Mouse (Mus musculus) embryonic facial prominence, embryonic 11.5 days (tissue): ENCODE results near the gene Myg1. TPM values are rescaled to one million over a fixed set of nuclear protein-coding genes. Genes with fewer than 3 reads are reported as not detected.

Source experiments
- ATAC-seq: fragments of 200-750 bp; cut with Nextera tagmentation; replicated peaks from 2 replicates; pipeline ENCODE4 v1.8.0; 2017; ENCODE audit warnings: low read depth; ENCODE audit not compliant: insufficient number of reproducible peaks, low FRiP score, low TSS enrichment
- DNase-seq: peaks from one replicate; pipeline ENCODE4 v3.0.0-alpha.2; 2015; ENCODE audit warnings: low spot score
- H3K27ac ChIP-seq: fragments of 300-500 bp; sonication (generic); replicated peaks from 2 replicates; pipeline ENCODE4 v1.5.1; 2014; ENCODE audit warnings: mild to moderate bottlenecking, low read depth, low read length, control low read depth
- H3K27me3 ChIP-seq: fragments of 300-500 bp; sonication (generic); 2 replicates; pipeline ENCODE4 v1.6.1; 2014; ENCODE audit warnings: mild to moderate bottlenecking, low read length, moderate library complexity, mixed read lengths; ENCODE audit not compliant: control insufficient read depth, insufficient read depth
- H3K36me3 ChIP-seq: fragments of 300-500 bp; sonication (generic); replicated peaks from 2 replicates; pipeline ENCODE4 v1.6.1; 2014; ENCODE audit warnings: low read depth, mild to moderate bottlenecking, low read length, moderate library complexity, mixed read lengths; ENCODE audit not compliant: control insufficient read depth, insufficient read depth
- H3K4me1 ChIP-seq: fragments of 300-500 bp; sonication (generic); 2 replicates; pipeline ENCODE4 v1.6.1; 2014; ENCODE audit warnings: low read length, mixed read lengths; ENCODE audit not compliant: control insufficient read depth, insufficient read depth
- H3K4me2 ChIP-seq: fragments of 300-500 bp; sonication (generic); 2 replicates; pipeline ENCODE4 v1.6.1; 2014; ENCODE audit warnings: low read depth, mild to moderate bottlenecking, control low read depth, low read length, moderate library complexity
- H3K4me3 ChIP-seq: fragments of 300-500 bp; sonication (generic); 2 replicates; pipeline ENCODE4 v1.5.1; 2014; ENCODE audit warnings: low read depth, low read length, control low read depth
- H3K9ac ChIP-seq: fragments of 300-500 bp; sonication (generic); replicated peaks from 2 replicates; pipeline ENCODE4 v1.6.1; 2014; ENCODE audit warnings: mild to moderate bottlenecking, control low read depth, low read length
- H3K9me3 ChIP-seq: fragments of 300-500 bp; sonication (generic); replicated peaks from 2 replicates; pipeline ENCODE4 v1.6.1; 2016; ENCODE audit warnings: mild to moderate bottlenecking, low read length, inconsistent platforms, mixed read lengths; ENCODE audit not compliant: control insufficient read depth
- WGBS: fragments of 180-500 bp; shearing (Covaris S2); extraction: QIAGEN DNeasy Blood & Tissue Kit; methylation state at CpG from one replicate; pipeline ENCODE4 v1.1.7; 2014; 5-methylcytosine and 5-hydroxymethylcytosine counted together
- polyA plus RNA-seq: library from polyadenylated mRNA; unstranded; fragments of >200 nt; fragmentation: Nextera tagmentation; extraction: Ambion mirVana; gene quantifications from 2 replicates; pipeline ENCODE4 v1.2.1, GENCODE M21; 2014

Myg1 gene
- polyA plus RNA-seq, 1 experiment from 2014 or later: 101 TPM

DNA sequence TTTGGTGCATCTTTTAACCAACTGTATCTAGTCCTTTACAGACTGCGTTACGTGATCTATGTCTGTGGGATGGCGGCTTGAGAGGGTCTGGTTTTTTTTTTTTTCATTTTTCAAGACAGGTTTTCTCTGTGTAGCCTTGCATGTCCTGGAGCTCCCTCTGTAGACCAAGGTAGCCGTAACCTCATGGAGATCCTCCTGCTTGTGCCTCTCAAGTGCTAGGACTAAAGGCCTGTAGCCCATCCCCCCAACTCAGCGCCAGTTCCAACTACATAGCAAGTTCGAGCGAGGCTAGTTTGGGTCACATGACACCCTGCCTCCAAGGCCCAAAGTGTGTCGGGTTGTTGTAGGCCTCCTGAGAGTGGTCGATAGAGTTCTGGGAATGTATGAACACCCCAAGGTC is 22.8 kb upstream of the Myg1 start:
- no peaks in the 10 kb centered on the region for H3K27me3 ChIP-seq
- DNase-seq (no peak), ATAC-seq (no peak)
- H3K36me3 ChIP-seq: peaks cover 10% of the 10 kb centered on the region
- H3K9ac ChIP-seq: no peak overlapping the region
- no peak overlapping the region for H3K27ac ChIP-seq
- H3K9me3 ChIP-seq: no peaks in the 10 kb centered on the region
- no peak overlapping the region for H3K4me2 ChIP-seq
- H3K4me3 ChIP-seq: no peak overlapping the region
- H3K4me1 ChIP-seq: no peaks in the 10 kb centered on the region
- 85% methylated on average over 9 of the region's 9 CpGs for WGBS

DNA sequence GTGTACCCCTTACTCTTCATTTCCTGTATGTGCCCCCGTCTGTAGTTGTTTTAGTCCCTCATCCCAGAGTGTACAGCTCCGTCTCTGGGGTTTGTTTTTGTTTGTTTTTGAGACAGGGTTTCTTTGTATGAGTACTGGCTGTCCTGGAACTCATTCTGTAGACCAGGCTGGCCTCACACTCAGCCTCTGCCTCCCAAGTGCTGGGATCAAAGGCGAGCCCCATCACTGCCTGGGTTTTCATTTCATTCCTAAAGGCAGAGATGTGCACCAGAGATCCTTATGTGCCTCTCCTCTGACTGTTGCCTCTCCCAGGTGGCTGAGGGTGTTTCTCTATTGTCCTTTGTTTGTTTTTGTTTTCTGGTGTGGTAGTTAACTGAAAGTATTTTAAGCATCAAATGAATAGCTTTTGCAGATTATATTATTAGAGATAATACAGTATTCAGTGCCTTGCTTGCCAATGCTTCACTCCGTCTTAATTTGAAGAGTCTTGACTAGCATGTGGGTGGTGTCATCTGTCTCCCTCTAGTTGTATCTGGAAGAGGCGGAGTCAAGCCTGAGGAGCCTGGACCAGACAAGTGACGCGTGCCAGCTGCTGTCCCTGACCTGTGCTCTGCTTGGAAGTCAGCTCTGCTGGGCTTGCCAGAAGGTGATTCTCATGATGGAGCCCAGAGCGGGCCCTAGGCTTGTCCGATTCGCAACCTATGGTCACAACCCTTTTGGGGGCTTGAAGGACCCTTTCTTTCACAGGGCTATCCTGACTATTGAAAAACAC is 21.2 kb upstream of the Myg1 start:
- Histone ChIP-seq H3K4me3 (no peak overlapping the region), H3K36me3 (peaks cover 10% of the 10 kb centered on the region), H3K4me1 (no peaks in the 10 kb centered on the region), H3K9me3 (no peaks in the 10 kb centered on the region), H3K4me2 (no peak overlapping the region), H3K9ac (no peak overlapping the region), H3K27me3 (no peaks in the 10 kb centered on the region), H3K27ac (no peak overlapping the region)
- WGBS: 74% methylated on average over 10 of the region's 10 CpGs
- DNase-seq (no peak), ATAC-seq (no peak)

- Histone ChIP-seq H3K4me3 (no peak overlapping the region), H3K36me3 (peaks cover 12% of the 10 kb centered on the region), H3K27ac (no peak overlapping the region), H3K4me2 (no peak overlapping the region), H3K9ac (no peak overlapping the region), H3K4me1 (no peaks in the 10 kb centered on the region), H3K9me3 (no peaks in the 10 kb centered on the region), H3K27me3 (no peaks in the 10 kb centered on the region)
- no peak for DNase-seq
- no peak for ATAC-seq
These were observed 20.0 kb upstream of the Myg1 start for GRCm38 (mm10) chr15:102311489-102311888.

DNA sequence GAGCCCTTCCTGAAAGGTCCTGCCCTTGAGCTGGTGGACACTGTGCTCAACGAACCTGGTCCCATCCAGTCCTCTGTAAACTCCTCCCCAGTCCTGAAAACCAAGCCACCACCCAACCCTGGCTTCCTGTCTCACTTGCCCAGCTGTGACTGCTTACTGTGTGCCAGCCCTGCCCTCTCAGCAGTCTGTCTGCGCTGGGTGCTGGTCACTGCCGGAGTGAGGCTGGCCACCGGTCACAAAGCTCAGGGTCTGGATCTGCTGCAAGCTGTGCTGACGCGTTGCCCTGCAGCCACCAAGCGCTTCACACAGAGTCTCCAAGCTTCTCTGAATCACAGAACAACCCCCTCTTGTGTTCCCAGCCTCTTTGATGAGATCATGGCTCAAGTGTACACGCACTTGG is 16.2 kb upstream of the Myg1 start:
- peaks cover 18% of the 10 kb centered on the region for H3K36me3 ChIP-seq

DNA sequence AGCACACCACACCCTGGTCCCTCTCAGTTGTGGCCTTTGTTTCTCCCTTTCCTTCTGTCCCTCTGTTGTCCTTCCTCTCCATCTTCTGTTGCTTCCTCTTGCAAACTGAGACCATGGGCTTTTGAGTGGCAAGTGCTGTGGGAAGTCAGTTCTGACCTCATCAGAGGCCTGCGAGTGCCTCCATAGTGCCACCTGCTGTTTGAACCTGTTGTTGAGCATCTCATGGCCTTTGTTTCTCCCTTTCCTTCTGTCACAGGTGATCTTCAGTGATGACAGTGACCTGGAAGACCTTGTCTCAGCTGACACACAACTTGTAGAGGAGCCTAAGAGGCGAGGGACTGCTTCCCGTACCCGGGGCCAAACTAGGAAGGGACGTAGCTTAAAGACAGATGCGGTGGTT is 15.2 kb upstream of the Myg1 start:
- Histone ChIP-seq H3K4me2 (no peak overlapping the region), H3K27me3 (no peaks in the 10 kb centered on the region), H3K27ac (no peak overlapping the region), H3K4me1 (no peaks in the 10 kb centered on the region), H3K36me3 (peaks cover 18% of the 10 kb centered on the region), H3K9ac (no peak overlapping the region), H3K4me3 (no peak overlapping the region), H3K9me3 (no peaks in the 10 kb centered on the region)
- WGBS: 88% methylated on average over 6 of the region's 6 CpGs
- no peak for ATAC-seq
- DNase-seq: peak; percentile 69

More for the DNA sequence above, 16.2 kb upstream of the Myg1 start:
- no peak overlapping the region for H3K27ac ChIP-seq
- no peak overlapping the region for H3K9ac ChIP-seq
- DNase-seq: no peak
- 92% methylated on average over 8 of the region's 8 CpGs for WGBS
- H3K4me1 ChIP-seq: no peaks in the 10 kb centered on the region
- H3K4me2 ChIP-seq: no peak overlapping the region
- H3K9me3 ChIP-seq: no peaks in the 10 kb centered on the region
- ATAC-seq: no peak
- H3K4me3 ChIP-seq: no peak overlapping the region
- no peaks in the 10 kb centered on the region for H3K27me3 ChIP-seq

DNA sequence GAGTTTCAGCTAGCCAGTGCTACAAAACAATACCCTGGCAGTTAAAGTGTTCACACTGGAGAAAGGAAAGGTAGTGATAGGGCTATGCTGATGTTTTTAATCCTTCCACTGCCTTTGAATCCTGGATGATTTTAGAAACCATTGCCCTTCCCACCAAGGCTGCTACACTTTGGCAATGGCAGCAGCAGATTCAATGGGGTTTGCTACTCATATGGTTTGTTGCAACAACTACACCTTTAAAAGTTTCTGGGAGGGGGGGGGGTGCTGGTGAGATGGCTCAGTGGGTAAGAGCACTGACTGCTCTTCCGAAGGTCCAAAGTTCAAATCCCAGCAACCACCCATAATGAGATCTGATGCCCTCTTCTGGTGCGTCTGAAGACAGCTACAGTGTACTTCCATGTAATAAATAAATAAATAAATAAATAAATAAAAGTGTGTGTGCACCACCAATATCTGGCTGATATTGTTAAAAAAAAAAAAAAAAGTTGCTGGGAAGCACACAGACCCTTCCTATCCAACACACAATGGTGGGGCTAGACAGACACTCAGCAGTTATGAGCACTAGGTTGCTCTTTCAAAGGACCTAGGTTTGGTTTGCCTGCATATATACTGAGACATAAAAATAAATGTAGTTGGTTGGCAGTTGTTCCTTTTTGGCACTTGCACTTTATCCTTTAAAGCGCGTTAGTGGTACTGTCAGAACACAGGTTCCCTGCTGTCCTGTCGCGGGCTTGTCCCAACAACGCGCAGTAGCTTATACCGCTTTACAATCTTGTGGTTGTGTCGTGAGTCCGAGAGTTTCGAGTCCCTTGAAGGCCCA is 6.6 kb upstream of the Myg1 start:
- H3K4me2 ChIP-seq: no peak overlapping the region
- H3K9me3 ChIP-seq: no peaks in the 10 kb centered on the region
- no peak overlapping the region for H3K9ac ChIP-seq
- ATAC-seq: no peak
- 77% methylated on average over 12 of the region's 12 CpGs for WGBS
- H3K4me3 ChIP-seq: no peak overlapping the region
- H3K27ac ChIP-seq: no peak overlapping the region
- no peaks in the 10 kb centered on the region for H3K4me1 ChIP-seq
- no peaks in the 10 kb centered on the region for H3K27me3 ChIP-seq
- no peak for DNase-seq
- H3K36me3 ChIP-seq: peaks cover 3% of the 10 kb centered on the region

DNA sequence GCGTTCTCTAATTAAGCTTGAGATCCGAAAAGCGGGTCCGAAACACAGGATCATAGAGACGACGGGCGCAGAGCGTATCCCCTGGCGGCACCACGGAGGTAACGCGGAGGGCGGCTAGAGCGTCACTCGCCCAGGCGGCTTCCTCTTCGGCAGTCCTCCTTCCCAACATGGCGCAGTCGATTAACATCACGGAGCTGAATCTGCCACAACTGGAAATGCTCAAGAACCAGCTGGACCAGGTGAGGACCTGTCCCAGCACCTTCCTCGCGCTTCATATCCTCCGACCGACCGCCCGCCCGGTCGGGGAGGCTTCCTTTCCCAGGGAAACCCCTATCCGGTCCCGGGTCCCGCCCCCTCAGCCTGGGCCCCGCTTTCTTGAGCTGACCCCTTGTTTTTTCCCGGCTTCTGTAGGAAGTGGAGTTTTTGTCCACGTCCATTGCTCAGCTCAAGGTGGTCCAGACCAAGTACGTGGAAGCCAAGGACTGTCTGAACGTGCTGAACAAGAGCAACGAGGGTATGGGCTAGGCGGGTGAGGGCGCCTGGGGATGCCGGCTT is 5.4 kb upstream of the Myg1 start, which contains the start of gene Pfdn5:
Gene Pfdn5, plus strand, starts transcription at position 95 of the 555 bp plus-strand sequence.
- Histone ChIP-seq H3K4me1 (no peaks in the 10 kb centered on the region; the same call in 1 of the 2 replicates), H3K4me2 (peak within 1 kb of the TSS; percentile 74), H3K9me3 (no peaks in the 10 kb centered on the region), H3K27ac (0 out of 2 replicates have a peak within 1 kb of the TSS, but pooled peaks have one; percentile 43), H3K9ac (peak within 1 kb of the TSS; percentile 84), H3K27me3 (no peaks in the 10 kb centered on the region), H3K4me3 (peak within 1 kb of the TSS; percentile 74), H3K36me3 (peaks cover 3% of the 10 kb centered on the region)
- WGBS: under 1% methylated on average over 40 of the region's 40 CpGs
- ATAC-seq: peak; percentile 74
- peak; percentile 90 for DNase-seq
